Mouse (Mus musculus): Measurements from ENCODE around the gene Gm12184. TPM values are rescaled to one million over a fixed set of nuclear protein-coding genes. Genes with fewer than 3 reads are reported as not detected.

Gm12184 gene
- polyA plus RNA-seq, 1 experiment from 2014 or later, result 3.0 TPM

DNA sequence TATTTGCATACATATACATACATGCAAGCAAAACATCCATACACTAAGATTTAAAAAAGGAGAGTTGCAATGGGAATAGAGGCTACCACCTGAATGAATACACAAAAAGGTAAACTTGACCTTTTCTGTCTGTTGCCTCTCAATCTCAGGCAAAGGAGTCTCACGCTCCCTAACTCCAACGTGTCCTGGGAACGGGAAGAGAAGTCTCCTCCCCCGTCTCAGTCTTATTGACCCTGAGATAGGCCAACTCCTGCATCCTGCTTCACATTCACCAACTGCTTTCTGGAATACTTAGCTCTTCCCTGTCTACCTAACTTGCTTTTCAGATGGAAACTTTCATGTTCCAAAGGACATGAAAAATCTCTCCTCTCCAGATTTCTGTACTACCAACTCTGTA is 17.0 kb downstream of the Gm12184 start:
- 64% methylated on average over 4 of the region's 4 CpGs for WGBS
- Histone ChIP-seq H3K9me3 (ENCODE audit: control insufficient read depth, low read length) (no peaks in the 10 kb centered on the region), H3K9ac (replicated peaks; ENCODE audit: low read depth, low read length) (no peak overlapping the region), H3K27me3 (ENCODE audit: control insufficient read depth, insufficient read depth, low read length) (no peaks in the 10 kb centered on the region), H3K27ac (ENCODE audit: low read depth, low read length) (no peak overlapping the region), H3K36me3 (ENCODE audit: control insufficient read depth, insufficient read depth, low read length) (peaks cover 42% of the 10 kb centered on the region), H3K4me2 (ENCODE audit: low read depth, low read length) (no peak overlapping the region), H3K4me1 (ENCODE audit: control insufficient read depth, insufficient read depth, low read length) (0 out of 2 replicates have a peak, but pooled peaks cover 2% of the 10 kb centered on the region), H3K4me3 (ENCODE audit: low read depth, low read length) (no peak overlapping the region)
- ATAC-seq (ENCODE audit: low read depth), result no peak

DNA sequence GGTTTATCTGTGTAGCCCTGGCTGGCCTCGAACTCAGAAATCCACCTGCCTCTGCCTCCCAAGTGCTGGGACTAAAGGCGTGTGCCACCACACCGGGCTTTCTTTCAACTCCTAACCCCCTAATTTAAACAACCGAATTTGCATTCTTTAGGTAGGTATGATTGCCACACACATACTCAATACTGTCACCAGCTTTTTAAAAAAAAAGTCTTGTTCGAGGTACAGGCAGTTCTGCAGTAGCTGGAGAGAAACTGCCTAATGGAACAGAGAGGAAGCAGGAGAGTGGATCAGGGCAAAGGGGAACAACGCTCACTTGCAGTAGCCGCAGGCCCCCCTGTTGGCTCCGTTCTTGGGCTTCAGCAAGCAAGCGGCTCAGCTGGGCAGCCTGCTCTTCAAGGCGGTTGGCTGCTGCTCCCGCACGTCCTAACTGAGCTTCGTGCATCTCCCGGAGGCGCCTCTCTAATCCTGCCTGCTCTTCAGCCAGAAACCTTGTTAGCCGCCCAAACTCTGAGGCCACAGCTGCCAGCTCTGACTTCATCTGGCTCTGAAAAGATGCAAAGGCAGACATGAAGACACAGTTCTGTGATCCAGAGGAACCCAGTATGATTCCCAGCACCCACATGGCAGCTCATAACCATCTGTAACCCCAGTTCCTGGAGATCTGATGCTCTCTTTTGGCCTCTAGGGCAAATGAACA is 17.6 kb downstream of the Gm12184 start:
- Histone ChIP-seq H3K4me3 (ENCODE audit: low read depth, low read length) (no peak overlapping the region), H3K36me3 (ENCODE audit: control insufficient read depth, insufficient read depth, low read length) (peaks cover 47% of the 10 kb centered on the region), H3K4me2 (ENCODE audit: low read depth, low read length) (no peak overlapping the region), H3K9ac (replicated peaks; ENCODE audit: low read depth, low read length) (no peak overlapping the region), H3K27me3 (ENCODE audit: control insufficient read depth, insufficient read depth, low read length) (no peaks in the 10 kb centered on the region), H3K27ac (ENCODE audit: low read depth, low read length) (no peak overlapping the region), H3K4me1 (ENCODE audit: control insufficient read depth, insufficient read depth, low read length) (no peaks in the 10 kb centered on the region), H3K9me3 (ENCODE audit: control insufficient read depth, low read length) (no peaks in the 10 kb centered on the region)
- ATAC-seq (ENCODE audit: low read depth), result no peak
- 75% methylated on average over 16 of the region's 16 CpGs for WGBS

DNA sequence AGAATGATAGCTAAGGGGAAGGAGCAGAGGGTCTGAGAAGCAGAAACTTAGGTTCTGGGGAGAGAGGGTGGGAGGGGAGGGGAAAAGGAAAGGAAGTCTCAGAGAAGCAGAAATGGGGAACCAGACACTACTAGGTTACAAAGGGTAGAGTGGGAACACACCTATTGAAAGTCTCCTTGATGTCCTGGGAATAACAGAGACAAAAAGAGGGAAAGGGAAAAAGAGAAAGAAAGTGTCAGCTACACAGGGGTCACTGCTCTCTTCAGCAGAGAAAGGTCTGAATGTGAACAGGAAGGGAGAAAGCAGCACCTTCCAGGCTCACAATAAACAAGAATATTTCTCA is 18.2 kb downstream of the Gm12184 start:
- H3K9ac ChIP-seq (replicated peaks; ENCODE audit: low read depth, low read length), result no peak overlapping the region
- no peak overlapping the region for H3K4me2 ChIP-seq (ENCODE audit: low read depth, low read length)
- no peaks in the 10 kb centered on the region for H3K9me3 ChIP-seq (ENCODE audit: control insufficient read depth, low read length)
- no peaks in the 10 kb centered on the region for H3K27me3 ChIP-seq (ENCODE audit: control insufficient read depth, insufficient read depth, low read length)
- H3K36me3 ChIP-seq (ENCODE audit: control insufficient read depth, insufficient read depth, low read length), result peaks cover 54% of the 10 kb centered on the region
- H3K4me1 ChIP-seq (ENCODE audit: control insufficient read depth, insufficient read depth, low read length), result no peaks in the 10 kb centered on the region
- H3K27ac ChIP-seq (ENCODE audit: low read depth, low read length), result no peak overlapping the region
- no peak overlapping the region for H3K4me3 ChIP-seq (ENCODE audit: low read depth, low read length)
- ATAC-seq (ENCODE audit: low read depth), result no peak

DNA sequence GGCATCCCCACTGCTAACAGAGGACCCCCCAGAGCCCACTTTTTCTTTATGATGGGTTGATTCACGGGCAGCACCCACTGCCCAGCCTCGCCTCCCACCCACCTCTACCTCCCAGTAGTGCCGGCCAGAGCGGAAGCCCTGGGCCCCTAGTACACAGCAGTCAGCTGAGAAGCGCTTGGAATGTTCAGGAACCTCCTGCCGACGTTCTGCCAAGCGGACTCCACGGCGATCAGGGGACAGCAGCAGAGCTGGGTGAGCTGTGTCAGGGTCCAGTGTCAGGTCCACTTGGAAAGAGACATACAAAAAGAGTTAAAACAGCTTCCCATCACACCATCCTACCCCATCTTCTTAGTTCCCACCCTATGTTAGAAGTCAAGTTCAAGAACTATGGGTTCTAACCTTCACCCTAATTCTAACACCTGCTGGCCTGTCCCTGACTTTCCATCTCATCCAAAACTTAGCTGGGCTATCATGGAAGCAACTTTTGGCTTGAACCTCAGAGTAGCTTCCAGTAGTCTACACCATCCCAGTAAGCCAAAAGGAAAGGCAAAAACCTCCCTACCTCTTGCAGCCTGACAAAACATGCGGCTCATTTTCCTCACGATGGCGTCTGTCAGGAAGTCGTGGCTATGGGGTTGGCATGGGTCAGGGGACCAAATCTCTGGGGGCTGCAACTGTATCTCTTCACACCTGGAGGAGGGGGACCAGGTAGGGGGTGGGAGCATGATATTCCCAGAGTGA is 18.7 kb downstream of the Gm12184 start:
- H3K4me1 ChIP-seq (ENCODE audit: control insufficient read depth, insufficient read depth, low read length), result no peaks in the 10 kb centered on the region
- no peaks in the 10 kb centered on the region for H3K27me3 ChIP-seq (ENCODE audit: control insufficient read depth, insufficient read depth, low read length)
- no peak overlapping the region for H3K9ac ChIP-seq (replicated peaks; ENCODE audit: low read depth, low read length)
- H3K4me2 ChIP-seq (ENCODE audit: low read depth, low read length), result no peak overlapping the region
- H3K36me3 ChIP-seq (ENCODE audit: control insufficient read depth, insufficient read depth, low read length), result peaks cover 59% of the 10 kb centered on the region
- no peak overlapping the region for H3K4me3 ChIP-seq (ENCODE audit: low read depth, low read length)
- peak; percentile 21; the same call in 1 of the 2 replicates for ATAC-seq (ENCODE audit: low read depth)
- no peaks in the 10 kb centered on the region for H3K9me3 ChIP-seq (ENCODE audit: control insufficient read depth, low read length)
- H3K27ac ChIP-seq (ENCODE audit: low read depth, low read length), result no peak overlapping the region
- 73% methylated on average over 14 of the region's 14 CpGs for WGBS

DNA sequence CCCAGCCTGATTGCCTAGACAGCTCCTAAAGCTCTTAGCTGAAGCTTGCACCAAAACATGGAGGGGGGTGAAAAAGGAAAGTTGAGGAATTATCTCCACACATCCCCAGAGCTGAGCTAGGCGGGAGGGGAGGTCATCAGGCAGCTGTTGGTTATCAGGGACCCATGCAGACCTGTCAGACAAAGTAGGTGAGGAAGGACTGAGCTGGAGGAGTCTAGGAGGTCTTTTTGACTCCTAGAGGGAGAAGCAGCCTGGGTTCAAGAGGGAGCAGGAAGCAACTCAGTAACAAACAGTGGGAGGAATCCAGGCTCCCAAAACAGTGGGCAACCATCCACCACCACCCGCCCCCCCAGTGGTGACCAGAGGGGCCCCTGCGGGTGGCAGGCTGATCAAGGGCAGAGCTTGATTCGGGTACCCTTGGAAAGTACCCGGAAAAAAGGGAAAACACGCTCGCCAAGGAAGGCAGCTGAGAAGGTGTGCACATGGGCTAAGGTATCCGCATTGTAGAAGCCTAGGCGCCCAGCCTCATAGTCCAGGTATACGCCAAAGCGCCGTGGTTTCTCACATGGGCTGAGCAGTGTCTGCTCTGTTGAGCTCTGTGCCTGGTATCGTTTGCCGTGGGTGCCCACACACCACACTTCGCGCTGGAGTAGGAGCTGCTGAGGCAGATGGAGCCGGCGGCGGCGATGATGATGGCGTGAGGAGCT is 19.4 kb downstream of the Gm12184 start:
- peaks cover 5% of the 10 kb centered on the region for H3K4me1 ChIP-seq (ENCODE audit: control insufficient read depth, insufficient read depth, low read length)
- 63% methylated on average over 21 of the region's 21 CpGs for WGBS

DNA sequence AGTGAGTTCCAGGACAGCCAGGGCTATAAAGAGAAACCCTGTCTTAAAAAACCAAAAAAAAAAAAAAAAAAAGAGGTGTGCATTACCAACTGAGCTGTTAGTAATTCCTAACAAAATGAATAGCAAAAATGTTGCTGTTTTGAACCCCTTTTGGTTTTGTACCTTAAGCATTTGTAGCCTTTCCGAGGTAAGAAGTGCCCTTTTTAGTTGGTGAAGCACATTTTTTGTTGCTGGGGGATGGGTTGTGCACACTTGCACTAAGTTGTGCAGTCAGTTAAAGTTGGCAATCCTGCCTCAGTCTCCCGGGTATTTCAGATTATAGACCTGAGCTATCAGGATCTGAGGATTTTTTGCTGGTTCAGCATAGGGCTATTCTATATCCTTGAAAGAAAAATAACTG is 21.5 kb downstream of the Gm12184 start:
- Histone ChIP-seq H3K27ac (ENCODE audit: low read depth, low read length) (no peak overlapping the region), H3K36me3 (ENCODE audit: control insufficient read depth, insufficient read depth, low read length) (peaks cover 64% of the 10 kb centered on the region), H3K9ac (replicated peaks; ENCODE audit: low read depth, low read length) (no peak overlapping the region), H3K4me1 (ENCODE audit: control insufficient read depth, insufficient read depth, low read length) (peaks cover 15% of the 10 kb centered on the region), H3K9me3 (ENCODE audit: control insufficient read depth, low read length) (no peaks in the 10 kb centered on the region), H3K4me2 (ENCODE audit: low read depth, low read length) (no peak overlapping the region), H3K4me3 (ENCODE audit: low read depth, low read length) (no peak overlapping the region), H3K27me3 (ENCODE audit: control insufficient read depth, insufficient read depth, low read length) (no peaks in the 10 kb centered on the region)
- WGBS, result 96% methylated on average over 2 of the region's 2 CpGs
- no peak for ATAC-seq (ENCODE audit: low read depth)

More for the DNA sequence above, 19.4 kb downstream of the Gm12184 start:
- Histone ChIP-seq H3K4me2 (ENCODE audit: low read depth, low read length) (no peak overlapping the region), H3K9ac (replicated peaks; ENCODE audit: low read depth, low read length) (no peak overlapping the region), H3K4me3 (ENCODE audit: low read depth, low read length) (no peak overlapping the region), H3K27ac (ENCODE audit: low read depth, low read length) (no peak overlapping the region), H3K27me3 (ENCODE audit: control insufficient read depth, insufficient read depth, low read length) (no peaks in the 10 kb centered on the region), H3K36me3 (ENCODE audit: control insufficient read depth, insufficient read depth, low read length) (peaks cover 63% of the 10 kb centered on the region), H3K9me3 (ENCODE audit: control insufficient read depth, low read length) (no peaks in the 10 kb centered on the region)
- peak; percentile 36; the same call in 1 of the 2 replicates for ATAC-seq (ENCODE audit: low read depth)

DNA sequence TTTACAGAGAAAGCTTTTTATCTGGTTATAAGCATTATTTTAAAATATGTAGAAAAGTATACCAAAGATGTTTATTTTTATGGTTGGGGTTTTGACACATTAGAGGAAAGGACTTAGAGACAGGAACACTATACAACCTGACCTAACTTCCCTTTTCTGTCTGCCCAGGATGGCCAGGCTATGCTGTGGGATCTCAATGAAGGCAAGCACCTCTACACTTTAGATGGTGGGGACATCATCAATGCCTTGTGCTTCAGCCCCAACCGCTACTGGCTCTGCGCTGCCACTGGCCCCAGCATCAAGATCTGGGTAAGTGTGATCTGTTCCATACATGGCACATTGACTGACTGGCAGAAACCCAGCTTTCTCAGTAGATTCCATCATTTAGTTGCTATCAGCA is 22.5 kb downstream of the Gm12184 start:
- Histone ChIP-seq H3K27ac (ENCODE audit: low read depth, low read length) (no peak overlapping the region), H3K4me2 (ENCODE audit: low read depth, low read length) (no peak overlapping the region), H3K4me1 (ENCODE audit: control insufficient read depth, insufficient read depth, low read length) (peaks cover 16% of the 10 kb centered on the region), H3K4me3 (ENCODE audit: low read depth, low read length) (no peak overlapping the region), H3K27me3 (ENCODE audit: control insufficient read depth, insufficient read depth, low read length) (no peaks in the 10 kb centered on the region), H3K36me3 (ENCODE audit: control insufficient read depth, insufficient read depth, low read length) (peaks cover 64% of the 10 kb centered on the region), H3K9ac (replicated peaks; ENCODE audit: low read depth, low read length) (no peak overlapping the region), H3K9me3 (ENCODE audit: control insufficient read depth, low read length) (no peaks in the 10 kb centered on the region)
- no peak for ATAC-seq (ENCODE audit: low read depth)
- WGBS, result 90% methylated on average over 2 of the region's 2 CpGs

DNA sequence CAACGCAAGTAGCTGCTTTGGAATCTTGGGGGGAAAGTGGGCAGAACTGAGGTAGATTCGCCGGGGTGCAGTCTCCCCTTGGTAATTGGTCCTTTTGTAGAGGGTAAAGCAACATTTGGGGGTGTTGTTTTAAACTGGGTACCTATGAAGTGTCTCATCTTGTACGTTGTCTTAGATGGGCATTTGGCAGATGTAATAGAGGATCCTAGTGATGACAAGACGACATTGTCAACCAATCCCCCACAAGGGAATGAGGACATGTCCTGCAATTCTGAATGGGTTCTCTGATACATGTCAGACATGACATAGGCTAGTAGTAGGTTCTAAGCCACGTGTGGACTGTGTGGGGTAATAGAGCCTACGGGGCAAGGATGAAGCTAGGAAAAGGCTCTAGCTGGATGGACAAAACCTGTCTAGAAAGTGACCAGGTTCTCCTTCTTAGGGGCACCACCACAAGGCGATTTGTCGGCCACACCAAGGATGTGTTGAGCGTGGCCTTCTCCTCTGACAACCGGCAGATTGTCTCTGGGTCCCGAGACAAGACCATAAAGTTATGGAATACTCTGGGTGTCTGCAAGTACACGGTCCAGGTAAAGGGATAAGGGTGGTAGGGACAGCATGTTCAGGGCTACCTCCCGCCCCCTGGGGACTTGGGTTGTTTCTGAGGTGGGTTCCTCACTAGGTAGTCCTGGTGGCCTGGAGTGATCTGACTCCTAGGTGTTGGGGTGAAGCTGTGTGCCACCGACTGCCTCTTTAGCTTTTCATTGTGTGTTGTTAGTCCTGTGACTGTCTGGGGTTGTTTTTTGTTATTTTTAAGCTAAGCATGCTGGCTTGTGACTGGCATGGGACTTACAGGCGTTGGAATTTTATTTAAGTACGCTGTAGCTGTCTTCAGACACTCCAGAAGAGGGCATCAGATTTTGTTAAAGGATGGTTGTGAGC is 24.4 kb downstream of the Gm12184 start:
- Histone ChIP-seq H3K4me3 (ENCODE audit: low read depth, low read length) (peak overlapping the region; percentile 82), H3K4me1 (ENCODE audit: control insufficient read depth, insufficient read depth, low read length) (peaks cover 22% of the 10 kb centered on the region), H3K36me3 (ENCODE audit: control insufficient read depth, insufficient read depth, low read length) (peaks cover 53% of the 10 kb centered on the region), H3K27me3 (ENCODE audit: control insufficient read depth, insufficient read depth, low read length) (no peaks in the 10 kb centered on the region), H3K4me2 (ENCODE audit: low read depth, low read length) (peak overlapping the region; percentile 87), H3K27ac (ENCODE audit: low read depth, low read length) (no peak overlapping the region), H3K9me3 (ENCODE audit: control insufficient read depth, low read length) (no peaks in the 10 kb centered on the region), H3K9ac (replicated peaks; ENCODE audit: low read depth, low read length) (peak overlapping the region; percentile 87)
- WGBS, result 83% methylated on average over 17 of the region's 17 CpGs
- ATAC-seq (ENCODE audit: low read depth), result no peak

Data from neural tube, embryonic 14.5 days (tissue).